Comparison of ENCODE assay signal across 8 mouse cellular contexts in genomic region chr12:112587125-112588124, GRCm38 (mm10). TPM values are rescaled to one million over a fixed set of nuclear protein-coding genes. Genes with fewer than 3 reads are reported as not detected.
DNase-seq lines count a peak whose midpoint lies in the region; ATAC-seq and TF ChIP-seq lines count a peak whose summit lies in the region.

No protein-coding gene starts in this region.

- peak; percentile 78 for TF ChIP-seq EP300 in liver, postnatal 0 days (IDR thresholded peaks at IDR 0.05; ENCODE audit: low read depth)

- H3K36me3 ChIP-seq in heart, embryonic 11.5 days (ENCODE audit: control insufficient read depth, insufficient read depth, low read length): no peaks in the 10 kb centered on the region
- no peaks in the 10 kb centered on the region for H3K36me3 ChIP-seq in liver, postnatal 0 days (replicated peaks; ENCODE audit: insufficient read depth, low read length)

- H3K9ac ChIP-seq in heart, embryonic 11.5 days (ENCODE audit: low read depth, low read length): no peak overlapping the region
- no peak overlapping the region; the same call in 1 of the 2 replicates for H3K9ac ChIP-seq in liver, postnatal 0 days (replicated peaks)

- TF ChIP-seq CTCF in liver, postnatal 0 days (IDR thresholded peaks at IDR 0.05; ENCODE audit: low read depth): no peak

- no peak overlapping the region for H3K4me3 ChIP-seq in heart, embryonic 11.5 days (ENCODE audit: low read depth, low read length)
- H3K4me3 ChIP-seq in liver, postnatal 0 days (ENCODE audit: low read depth, low read length): no peak overlapping the region

- WGBS in heart, embryonic 11.5 days (ENCODE audit: insufficient replicate concordance): 59% methylated on average over 14 of the region's 14 CpGs
- 52% methylated on average over 14 of the region's 14 CpGs for WGBS in liver, postnatal 0 days (ENCODE audit: insufficient replicate concordance)

- no peak for ATAC-seq in heart, embryonic 11.5 days (replicated peaks; ENCODE audit: insufficient number of reproducible peaks, low FRiP score, low TSS enrichment)
- peak; percentile 85 for ATAC-seq in liver, postnatal 0 days
- no peak for ATAC-seq in megakaryocyte-erythroid progenitor cell, adult 5-6 weeks (replicated peaks; ENCODE audit: low FRiP score, low TSS enrichment, poor library complexity, severe bottlenecking)

- DNase-seq in left cerebral cortex, postnatal 4 days: peak; percentile 69
- no peak for DNase-seq in left cerebral cortex, postnatal 36 days (ENCODE audit: low spot score in 2 of 2)
- peak; percentile 64 to 65 for DNase-seq in cerebellum, adult 18-20 months
- peak; percentile 51 for DNase-seq in liver, postnatal 0 days
- DNase-seq in layer of hippocampus, adult 9-11 months: no peak
- DNase-seq in left cerebral cortex, postnatal 14 days (ENCODE audit: low spot score in 2 of 2): no peak

- intact Hi-C loops in left cerebral cortex, postnatal 4 days (cut with DNase I): no loop called here
- intact Hi-C loops in left cerebral cortex, postnatal 36 days (cut with DNase I): loop anchor here (5.0 kb wide), 1 partner anchor 35 kb away; no protein-coding TSS in a partner anchor
- intact Hi-C loops in left cerebral cortex, postnatal 14 days (cut with DNase I): loop anchor here (2.0 kb wide), 1 partner anchor 17 kb away; no protein-coding TSS in a partner anchor

- peak overlapping the region; percentile 94 for H3K4me2 ChIP-seq in heart, embryonic 11.5 days
- H3K4me2 ChIP-seq in liver, postnatal 0 days (ENCODE audit: low read depth, low read length): peak overlapping the region; percentile 86

- peaks cover 25% of the 10 kb centered on the region for H3K4me1 ChIP-seq in heart, embryonic 11.5 days (ENCODE audit: control insufficient read depth, insufficient read depth, low read length)
- peaks cover 54% of the 10 kb centered on the region for H3K4me1 ChIP-seq in liver, postnatal 0 days (ENCODE audit: insufficient read depth)

- H3K27me3 ChIP-seq in heart, embryonic 11.5 days (ENCODE audit: control insufficient read depth, insufficient read depth, low read length): peaks cover 5% of the 10 kb centered on the region; the same call in 1 of the 2 replicates
- H3K27me3 ChIP-seq in liver, postnatal 0 days (ENCODE audit: insufficient read depth, low read length): no peaks in the 10 kb centered on the region

- H3K27ac ChIP-seq in heart, embryonic 11.5 days (ENCODE audit: low read depth, low read length): peak overlapping the region; percentile 60
- H3K27ac ChIP-seq in liver, postnatal 0 days (ENCODE audit: low read depth): peak overlapping the region; percentile 81

- H3K9me3 ChIP-seq in heart, embryonic 11.5 days (replicated peaks; ENCODE audit: control insufficient read depth, low read length): no peaks in the 10 kb centered on the region
- no peaks in the 10 kb centered on the region for H3K9me3 ChIP-seq in liver, postnatal 0 days (ENCODE audit: low read length)

RNA-seq across cellular contexts. Expression of gene Inf2, which starts 1.2 kb away (rescaled TPM):
- total RNA-seq in left cerebral cortex, postnatal 4 days (2021): 10 to 100 TPM; 24.7 to 26.7 TPM
- 100 to 1,000 TPM; 128 to 143 TPM for total RNA-seq in left cerebral cortex, postnatal 36 days (2021)
- 3.2 and 3.8 TPM in 2 replicates for polyA plus RNA-seq in heart, embryonic 11.5 days (2014; fragmentation: Nextera tagmentation; extraction: Ambion mirVana)
- 1.8 and 1.9 TPM in 2 replicates for polyA plus RNA-seq in liver, postnatal 0 days (2015; fragmentation: Nextera tagmentation; extraction: Ambion mirVana)
- 10.8 and 11.3 TPM in 2 replicates for total RNA-seq in megakaryocyte-erythroid progenitor cell, adult 5-6 weeks (2014; fragmentation: Nextera tagmentation)
- total RNA-seq in megakaryocyte-erythroid progenitor cell, adult 5-6 weeks (2017): 2.4 and 4.6 TPM in 2 replicates
- total RNA-seq in left cerebral cortex, postnatal 14 days (2021): 10 to 100 TPM; 70.1 to 84.3 TPM

RNA-seq across cellular contexts. Expression of gene Adssl1, which starts 32.4 kb away (rescaled TPM):
- total RNA-seq in left cerebral cortex, postnatal 4 days (2021): 1 to 10 TPM; 1.5 to 1.7 TPM
- 10 to 100 TPM; 14.3 to 25.8 TPM for total RNA-seq in left cerebral cortex, postnatal 36 days (2021)
- 73.3 and 75.2 TPM in 2 replicates for polyA plus RNA-seq in heart, embryonic 11.5 days (2014; fragmentation: Nextera tagmentation; extraction: Ambion mirVana)
- polyA plus RNA-seq in liver, postnatal 0 days (2015; fragmentation: Nextera tagmentation; extraction: Ambion mirVana): 22.8 and 24.4 TPM in 2 replicates
- total RNA-seq in megakaryocyte-erythroid progenitor cell, adult 5-6 weeks (2014; fragmentation: Nextera tagmentation): 3.7 and 6.2 TPM in 2 replicates
- 5.0 and 5.8 TPM in 2 replicates for total RNA-seq in megakaryocyte-erythroid progenitor cell, adult 5-6 weeks (2017)
- total RNA-seq in left cerebral cortex, postnatal 14 days (2021): 1 to 10 TPM; 6.5 to 8.4 TPM

RNA-seq across cellular contexts. Expression of gene Siva1, which starts 57.1 kb away (rescaled TPM):
- 10 to 100 TPM; 25.3 to 25.9 TPM for total RNA-seq in left cerebral cortex, postnatal 4 days (2021)
- total RNA-seq in left cerebral cortex, postnatal 36 days (2021): 10 to 100 TPM; 17.8 to 23.0 TPM
- polyA plus RNA-seq in heart, embryonic 11.5 days (2014; fragmentation: Nextera tagmentation; extraction: Ambion mirVana): 141 and 156 TPM in 2 replicates
- 55.6 and 62.2 TPM in 2 replicates for polyA plus RNA-seq in liver, postnatal 0 days (2015; fragmentation: Nextera tagmentation; extraction: Ambion mirVana)
- 168 and 170 TPM in 2 replicates for total RNA-seq in megakaryocyte-erythroid progenitor cell, adult 5-6 weeks (2014; fragmentation: Nextera tagmentation)
- total RNA-seq in megakaryocyte-erythroid progenitor cell, adult 5-6 weeks (2017): 169 and 202 TPM in 2 replicates
- 10 to 100 TPM; 14.5 to 16.8 TPM for total RNA-seq in left cerebral cortex, postnatal 14 days (2021)

Comparison
In these comparisons a context has a peak if more than half of its experiments do, and no peak if none do; other contexts are left out.
1. DNase-seq: peak in left cerebral cortex, postnatal 4 days (single experiment), cerebellum, adult 18-20 months (2 of 2) and liver, postnatal 0 days (single experiment); none in left cerebral cortex, postnatal 36 days (0 of 2), layer of hippocampus, adult 9-11 months (single experiment) and left cerebral cortex, postnatal 14 days (0 of 2).
2. RNA of gene Siva1, which starts 57.1 kb away (total RNA-seq): 168 to 202 TPM in megakaryocyte-erythroid progenitor cell, adult 5-6 weeks; 25.3 to 25.9 TPM in left cerebral cortex, postnatal 4 days, 17.8 to 23.0 TPM in left cerebral cortex, postnatal 36 days and 14.5 to 16.8 TPM in left cerebral cortex, postnatal 14 days; every median in the first group is over 4 times any median in the second.